Mouse (Mus musculus) neural tube, embryonic 10.5 days (tissue): ENCODE measurements at regions not wholly inside any gene's neighbourhood (a gene's known extent, or its start where the extent isn't known, plus 50 kb on each side); places are given as distances from the start of the nearest gene placed in this dataset.
"Not testable (repeated sequence)": the region's sequence is repeated elsewhere in the genome, so short reads cannot be mapped to it uniquely, and the experiment has no call there.

ENCODE experiments used
- DNase-seq: peaks from one replicate; pipeline ENCODE4 v3.0.0-alpha.2; 2017; ENCODE audit warnings: low spot score; ENCODE audit errors: extremely low spot score

GRCm38 (mm10) chr2:166476953-166477352 lies 236.7 kb downstream of the Prex1 start:
- no peak for DNase-seq

GRCm38 (mm10) chr2:166475624-166476023 lies 238.0 kb downstream of the Prex1 start:
- no peak for DNase-seq

- no peak for DNase-seq
These were observed 239.0 kb downstream of the Prex1 start for GRCm38 (mm10) chr2:166474601-166475000.

- DNase-seq = no peak
These were observed 242.3 kb downstream of the Prex1 start for GRCm38 (mm10) chr2:166471257-166471753.

GRCm38 (mm10) chr2:166469046-166469593 lies 244.5 kb downstream of the Prex1 start:
- no peak for DNase-seq

GRCm38 (mm10) chr2:166467137-166467536 lies 246.5 kb downstream of the Prex1 start:
- no peak for DNase-seq

GRCm38 (mm10) chr2:166465531-166465930 lies 248.1 kb downstream of the Prex1 start:
- DNase-seq = no peak

- no peak for DNase-seq
These were observed 250.1 kb downstream of the Prex1 start for GRCm38 (mm10) chr2:166463539-166463938.

- DNase-seq = no peak
These were observed 251.7 kb downstream of the Prex1 start for GRCm38 (mm10) chr2:166461956-166462355.

GRCm38 (mm10) chr2:166461103-166461502 lies 252.5 kb downstream of the Prex1 start:
- DNase-seq = no peak

GRCm38 (mm10) chr2:166459955-166460354 lies 253.7 kb downstream of the Prex1 start:
- DNase-seq = peak; percentile 49

GRCm38 (mm10) chr2:166458953-166459352 lies 254.7 kb downstream of the Prex1 start:
- no peak for DNase-seq

GRCm38 (mm10) chr2:166457381-166458172 lies 256.1 kb downstream of the Prex1 start:
- DNase-seq = no peak

- DNase-seq = not testable (repeated sequence)
These were observed 259.3 kb downstream of the Prex1 start for GRCm38 (mm10) chr2:166454160-166454888.

GRCm38 (mm10) chr2:166450964-166451363 lies 262.7 kb downstream of the Prex1 start:
- no peak for DNase-seq

- no peak for DNase-seq
These were observed 263.3 kb downstream of the Prex1 start for GRCm38 (mm10) chr2:166450380-166450779.

- DNase-seq = no peak
These were observed 264.9 kb downstream of the Prex1 start for GRCm38 (mm10) chr2:166448724-166449123.

GRCm38 (mm10) chr2:166448161-166448560 lies 265.5 kb downstream of the Prex1 start:
- DNase-seq = no peak

GRCm38 (mm10) chr2:166446536-166446935 lies 267.1 kb downstream of the Prex1 start:
- no peak for DNase-seq

- DNase-seq = not testable (repeated sequence)
These were observed 267.8 kb downstream of the Prex1 start for GRCm38 (mm10) chr2:166445824-166446223.

GRCm38 (mm10) chr2:166442997-166443396 lies 270.6 kb downstream of the Prex1 start:
- DNase-seq = no peak
